Mouse (Mus musculus): Measurements from ENCODE around the gene Ptpra. TPM values are rescaled to one million over a fixed set of nuclear protein-coding genes. Genes with fewer than 3 reads are reported as not detected.

Gene Ptpra
- total RNA-seq, 2 experiments from 2014 or later: 257 to 262 TPM

DNA sequence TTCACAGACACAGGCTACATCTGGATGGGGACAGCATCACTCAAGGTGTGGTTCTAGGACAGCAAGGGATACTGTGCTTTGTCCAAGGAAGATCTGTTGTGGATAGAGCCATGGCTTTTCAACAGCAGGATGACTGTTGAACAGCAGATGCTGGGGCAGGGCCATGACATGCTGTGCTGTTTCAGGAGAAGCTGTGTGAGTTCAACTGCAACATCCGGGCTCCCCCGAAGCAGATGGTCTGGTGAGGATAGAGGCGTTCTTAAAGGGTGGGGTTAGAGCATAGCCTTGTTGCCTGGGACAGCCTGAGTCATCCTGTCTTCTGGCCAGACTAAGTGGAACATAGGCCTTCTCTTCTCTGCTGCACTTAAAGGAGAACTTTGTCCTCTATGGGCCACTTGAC, 11.2 kb upstream of the Ptpra start:
- no peak for DNase-seq (ENCODE audit: extremely low spot score in 1 of 2, low spot score in 2 of 2)
- intact Hi-C loops (cut with DNase I): no loop called here

- intact Hi-C loops (cut with DNase I): no loop called here
- DNase-seq (ENCODE audit: extremely low spot score in 1 of 2, low spot score in 2 of 2): no peak
These were observed 10.1 kb upstream of the Ptpra start for GRCm38 (mm10) chr2:130439840-130440480.

GRCm38 (mm10) chr2:130442162-130442561, 7.9 kb upstream of the Ptpra start:
- no peak for DNase-seq (ENCODE audit: extremely low spot score in 1 of 2, low spot score in 2 of 2)
- intact Hi-C loops (cut with DNase I): no loop called here

- no peak for DNase-seq (ENCODE audit: extremely low spot score in 1 of 2, low spot score in 2 of 2)
- intact Hi-C loops (cut with DNase I): no loop called here
These were observed 1.6 kb upstream of the Ptpra start for GRCm38 (mm10) chr2:130448449-130448848.

DNA sequence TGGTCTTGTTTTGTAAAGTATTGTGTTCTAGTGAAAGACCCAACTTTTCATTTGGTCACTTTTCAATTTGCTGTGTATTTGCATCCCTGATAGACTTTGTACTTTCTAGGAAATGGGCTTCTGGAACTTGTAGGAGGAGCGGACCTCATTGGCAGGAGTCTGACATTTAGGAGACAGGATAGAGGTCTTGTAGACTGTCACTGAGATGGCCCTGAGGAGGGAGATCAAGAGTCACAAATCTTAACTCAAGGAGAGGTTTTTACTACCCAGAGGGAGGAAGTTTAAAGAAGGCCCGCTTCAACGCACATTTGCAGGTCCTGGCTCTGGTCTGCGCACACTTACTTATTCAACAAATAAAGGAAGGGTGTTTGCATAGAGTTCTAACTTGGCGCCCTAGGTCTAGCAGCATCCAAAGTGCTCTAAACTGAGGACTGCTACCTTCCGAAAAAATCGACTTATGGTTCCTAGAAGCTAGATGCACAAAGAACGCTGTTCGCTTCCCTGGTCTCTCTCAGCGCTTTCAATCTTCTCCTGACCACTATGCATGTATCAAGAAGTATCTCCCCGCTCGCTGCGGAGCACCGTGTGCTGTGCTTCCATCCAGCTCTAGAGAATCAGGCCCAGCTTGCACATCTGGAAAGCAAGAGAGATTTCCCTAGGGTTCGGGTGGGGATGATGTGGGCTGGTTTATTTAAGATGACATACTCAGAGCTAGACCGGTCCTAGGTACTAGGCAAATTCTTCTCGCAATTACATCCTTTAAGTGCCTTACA, 871 bp upstream of the Ptpra start:
- intact Hi-C loops (cut with DNase I): no loop called here
- no peak for DNase-seq (ENCODE audit: extremely low spot score in 1 of 2, low spot score in 2 of 2)

DNA sequence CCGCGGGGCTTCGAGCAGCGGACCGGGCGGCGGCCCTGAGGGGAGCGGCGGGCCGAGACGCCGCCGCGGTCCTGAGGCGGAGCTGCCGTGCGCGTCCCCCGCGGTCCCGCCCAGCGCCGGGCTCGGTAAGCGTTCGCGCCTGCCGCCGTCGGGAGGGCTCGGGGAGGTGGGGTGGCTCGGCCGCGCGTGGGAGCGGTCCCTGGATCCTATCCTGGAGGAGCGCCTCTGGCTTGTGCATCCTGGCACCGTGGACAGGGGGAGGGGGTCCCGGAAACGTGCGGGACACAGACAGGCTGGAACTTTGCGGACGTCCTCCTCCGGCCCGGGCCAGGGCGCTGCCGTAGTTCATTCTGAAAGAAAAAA, 337 bp downstream of the Ptpra start:
- intact Hi-C loops (cut with DNase I): loop anchor here (5.0 kb wide), 1 partner anchor 62 kb away; no protein-coding TSS in a partner anchor
- peak in 1 of 2 experiments; percentile 87 for DNase-seq (ENCODE audit: extremely low spot score in 1 of 2, low spot score in 2 of 2)

DNA sequence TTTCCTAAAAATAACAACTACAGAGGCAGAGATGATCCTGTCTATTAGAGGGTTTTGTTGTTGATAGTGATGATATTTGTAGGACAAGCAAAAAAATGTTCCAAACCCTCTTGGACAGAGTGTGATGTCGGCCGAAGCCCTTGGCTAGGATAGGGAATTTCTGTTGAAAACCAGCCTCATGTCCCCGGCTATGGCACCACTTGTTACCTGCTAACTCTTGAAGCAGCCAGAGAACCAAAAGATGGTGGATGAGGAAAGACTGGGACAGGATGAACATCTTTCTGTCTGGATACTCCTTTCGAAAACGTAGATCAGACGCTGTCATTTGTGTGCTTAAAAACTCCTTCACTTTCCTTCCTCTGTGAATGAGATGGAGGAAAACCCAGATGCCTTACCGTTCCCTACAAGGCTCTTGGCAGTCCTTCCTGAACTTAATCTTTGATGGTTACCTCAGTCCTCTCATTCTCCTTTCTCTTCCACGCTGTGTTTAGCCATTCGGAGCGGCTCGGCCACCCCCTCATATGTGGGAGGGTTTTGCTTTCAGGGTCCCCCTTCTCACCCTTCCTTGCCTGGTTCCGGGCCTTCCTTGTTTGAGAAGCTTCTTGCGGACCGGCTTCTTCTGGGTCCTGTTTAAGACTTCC, 1.1 kb downstream of the Ptpra start:
- intact Hi-C loops (cut with DNase I): loop anchor here (5.0 kb wide), 1 partner anchor 61 kb away; no protein-coding TSS in a partner anchor

GRCm38 (mm10) chr2:130451727-130452090, 1.6 kb downstream of the Ptpra start:
- peak in 1 of 2 experiments; percentile 40 for DNase-seq (ENCODE audit: extremely low spot score in 1 of 2, low spot score in 2 of 2)
- intact Hi-C loops (cut with DNase I): loop anchor here (5.0 kb wide), 1 partner anchor 61 kb away; no protein-coding TSS in a partner anchor

More for the DNA sequence above, 1.1 kb downstream of the Ptpra start:
- no peak for DNase-seq (ENCODE audit: extremely low spot score in 1 of 2, low spot score in 2 of 2)

DNA sequence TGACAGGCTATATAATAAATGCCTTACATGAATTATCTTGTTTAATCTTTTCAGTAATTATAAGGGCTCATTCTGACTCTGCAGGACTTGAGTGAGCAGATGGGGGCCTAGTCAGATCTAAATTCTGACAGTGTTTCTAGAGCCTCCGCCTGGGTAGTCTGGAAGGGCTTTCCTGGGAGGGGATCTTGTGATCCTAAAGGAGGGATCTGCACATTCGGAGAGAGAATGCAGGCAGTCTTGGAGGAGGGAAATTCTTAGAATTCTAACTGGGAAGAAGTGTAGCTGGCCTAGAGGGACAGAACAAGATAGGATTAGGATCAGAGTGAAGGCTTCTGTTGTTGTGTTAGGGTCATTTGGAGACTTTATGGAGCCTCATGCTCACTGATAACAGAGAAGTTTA, 2.2 kb downstream of the Ptpra start:
- intact Hi-C loops (cut with DNase I): loop anchor here (5.0 kb wide), 1 partner anchor 60 kb away; no protein-coding TSS in a partner anchor

GRCm38 (mm10) chr2:130453421-130453820, 3.3 kb downstream of the Ptpra start:
- intact Hi-C loops (cut with DNase I): loop anchor here (5.0 kb wide), 1 partner anchor 59 kb away; no protein-coding TSS in a partner anchor
- DNase-seq (ENCODE audit: extremely low spot score in 1 of 2, low spot score in 2 of 2): no peak

More for the DNA sequence above, 2.2 kb downstream of the Ptpra start:
- DNase-seq (ENCODE audit: extremely low spot score in 1 of 2, low spot score in 2 of 2): no peak

GRCm38 (mm10) chr2:130454748-130455370, 4.8 kb downstream of the Ptpra start:
- intact Hi-C loops (cut with DNase I): loop anchor here (5.0 kb wide), 1 partner anchor 57 kb away; no protein-coding TSS in a partner anchor
- peak; percentile 43 to 46 for DNase-seq (ENCODE audit: extremely low spot score in 1 of 2, low spot score in 2 of 2)

- intact Hi-C loops (cut with DNase I): no loop called here
- no peak for DNase-seq (ENCODE audit: extremely low spot score in 1 of 2, low spot score in 2 of 2)
These were observed 7.8 kb downstream of the Ptpra start for GRCm38 (mm10) chr2:130457871-130458270.

DNA sequence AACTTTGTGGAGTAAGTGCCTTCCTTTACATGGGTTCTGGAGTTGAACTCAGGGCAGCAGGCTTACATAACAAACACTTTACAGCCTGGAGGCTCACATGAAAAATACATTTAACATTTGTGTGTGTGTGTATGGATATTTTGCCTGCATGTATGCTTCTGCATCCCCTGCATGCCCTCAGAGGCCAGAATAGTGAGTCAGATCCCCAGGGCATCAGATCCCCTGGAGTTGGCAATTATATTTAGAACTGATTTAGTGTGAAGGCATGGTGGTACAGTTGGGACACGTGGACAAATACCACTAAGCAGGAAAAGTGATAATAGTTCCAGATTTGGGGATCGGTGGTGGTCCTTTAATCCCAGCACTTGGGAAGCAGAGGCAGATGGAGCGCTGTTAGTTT, 9.5 kb downstream of the Ptpra start:
- DNase-seq (ENCODE audit: extremely low spot score in 1 of 2, low spot score in 2 of 2): no peak
- intact Hi-C loops (cut with DNase I): no loop called here

- intact Hi-C loops (cut with DNase I): no loop called here
- no peak for DNase-seq (ENCODE audit: extremely low spot score in 1 of 2, low spot score in 2 of 2)
These were observed 11.4 kb downstream of the Ptpra start for GRCm38 (mm10) chr2:130461287-130462071.

GRCm38 (mm10) chr2:130466438-130466837, 16.4 kb downstream of the Ptpra start:
- intact Hi-C loops (cut with DNase I): no loop called here
- DNase-seq (ENCODE audit: extremely low spot score in 1 of 2, low spot score in 2 of 2): no peak

DNA sequence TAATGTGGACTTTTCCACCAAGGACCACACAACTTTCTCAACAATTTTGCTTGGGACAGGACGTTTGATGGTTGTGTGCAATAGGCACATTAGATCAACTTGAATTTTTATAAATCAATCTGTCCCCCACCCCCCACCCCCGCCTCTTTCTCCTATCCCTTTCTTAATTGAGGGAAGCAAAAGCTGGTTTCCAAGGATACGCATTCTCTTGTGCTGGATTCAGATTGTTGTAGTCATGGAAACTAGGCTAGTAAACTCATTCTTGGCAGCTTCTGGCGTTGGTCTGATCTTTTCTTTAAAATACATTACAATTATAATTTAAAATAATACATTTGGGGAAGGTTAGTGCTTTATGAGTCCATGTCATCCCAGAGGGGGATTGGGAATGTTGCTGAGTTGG, 19.3 kb downstream of the Ptpra start:
- DNase-seq (ENCODE audit: extremely low spot score in 1 of 2, low spot score in 2 of 2): peak in 1 of 2 experiments; percentile 69

GRCm38 (mm10) chr2:130469935-130470334, 19.9 kb downstream of the Ptpra start:
- intact Hi-C loops (cut with DNase I): no loop called here
- no peak for DNase-seq (ENCODE audit: extremely low spot score in 1 of 2, low spot score in 2 of 2)

More for the DNA sequence above, 19.3 kb downstream of the Ptpra start:
- intact Hi-C loops (cut with DNase I): no loop called here

GRCm38 (mm10) chr2:130472908-130473510, 22.9 kb downstream of the Ptpra start:
- intact Hi-C loops (cut with DNase I): no loop called here
- DNase-seq (ENCODE audit: extremely low spot score in 1 of 2, low spot score in 2 of 2): no peak
